Mouse (Mus musculus) cerebellum, adult 2 months (tissue): ENCODE measurements around the gene Gm20458.

ENCODE experiments used
- CTCF ChIP-seq: fragments of 200-500 bp; IDR thresholded peaks from 2 replicates; pipeline ENCODE4 v1.5.1; 2011; ENCODE audit warnings: low read depth, mild to moderate bottlenecking, control low read depth, low read length, moderate library complexity, borderline replicate concordance; ENCODE audit not compliant: insufficient read depth
- POLR2A ChIP-seq: fragments of 200-500 bp; IDR thresholded peaks from 2 replicates; pipeline ENCODE4 v1.6.1; 2011; ENCODE audit warnings: low read length, control low read depth, borderline replicate concordance; ENCODE audit not compliant: insufficient read depth

- TF ChIP-seq CTCF (no peak), POLR2A (no peak)
These were observed 19.6 kb upstream of the Gm20458 start for GRCm38 (mm10) chr2:164441155-164441554.
